Mouse (Mus musculus): ENCODE data around the gene Herc4.

- TF ChIP-seq CTCF (IDR thresholded peaks at IDR 0.05; ENCODE audit: low read depth) (peak; percentile 82), EP300 (IDR thresholded peaks at IDR 0.05; ENCODE audit: low read depth) (no peak)
These were observed 65.2 kb downstream of the Herc4 start for GRCm38 (mm10) chr10:63308582-63309366.
